Mouse (Mus musculus) midbrain, embryonic 10.5 days (tissue): ENCODE measurements around the gene Ptprd. TPM values are rescaled to one million over a fixed set of nuclear protein-coding genes. Genes with fewer than 3 reads are reported as not detected.

ENCODE experiments used
- DNase-seq: peaks from one replicate; pipeline ENCODE4 v3.0.0-alpha.2; 2017; ENCODE audit warnings: low spot score
- H3K27ac ChIP-seq: fragments of 300-500 bp; sonication (generic); replicated peaks from 2 replicates; pipeline ENCODE4 v1.5.1; 2016; ENCODE audit warnings: mild to moderate bottlenecking
- H3K27me3 ChIP-seq: fragments of 300-500 bp; sonication (generic); 2 replicates; pipeline ENCODE4 v1.6.1; 2016; ENCODE audit warnings: low read depth, mild to moderate bottlenecking; ENCODE audit not compliant: poor library complexity, severe bottlenecking
- H3K36me3 ChIP-seq: fragments of 300-500 bp; sonication (generic); 2 replicates; pipeline ENCODE4 v1.6.1; 2016; ENCODE audit warnings: mild to moderate bottlenecking, moderate library complexity
- H3K4me1 ChIP-seq: fragments of 300-500 bp; sonication (generic); 2 replicates; pipeline ENCODE4 v1.6.1; 2016
- H3K4me3 ChIP-seq: fragments of 300-500 bp; sonication (generic); 2 replicates; pipeline ENCODE4 v1.5.1; 2016; ENCODE audit warnings: mild to moderate bottlenecking, moderate library complexity
- H3K9me3 ChIP-seq: fragments of 300-500 bp; sonication (generic); replicated peaks from 2 replicates; pipeline ENCODE4 v1.6.1; 2016; ENCODE audit warnings: mild to moderate bottlenecking
- WGBS: fragments of 180-500 bp; shearing (Covaris S2); methylation state at CpG from one replicate; pipeline ENCODE4 v1.1.7; 2016; 5-methylcytosine and 5-hydroxymethylcytosine counted together
- polyA plus RNA-seq: library from polyadenylated mRNA; unstranded; fragments of >200 nt; fragmentation: Nextera tagmentation; extraction: Ambion mirVana; gene quantifications from 2 replicates; pipeline ENCODE4 v1.2.1, GENCODE M21; 2016

Ptprd gene
- polyA plus RNA-seq, 1 experiment from 2014 or later: 9.6 TPM

DNA sequence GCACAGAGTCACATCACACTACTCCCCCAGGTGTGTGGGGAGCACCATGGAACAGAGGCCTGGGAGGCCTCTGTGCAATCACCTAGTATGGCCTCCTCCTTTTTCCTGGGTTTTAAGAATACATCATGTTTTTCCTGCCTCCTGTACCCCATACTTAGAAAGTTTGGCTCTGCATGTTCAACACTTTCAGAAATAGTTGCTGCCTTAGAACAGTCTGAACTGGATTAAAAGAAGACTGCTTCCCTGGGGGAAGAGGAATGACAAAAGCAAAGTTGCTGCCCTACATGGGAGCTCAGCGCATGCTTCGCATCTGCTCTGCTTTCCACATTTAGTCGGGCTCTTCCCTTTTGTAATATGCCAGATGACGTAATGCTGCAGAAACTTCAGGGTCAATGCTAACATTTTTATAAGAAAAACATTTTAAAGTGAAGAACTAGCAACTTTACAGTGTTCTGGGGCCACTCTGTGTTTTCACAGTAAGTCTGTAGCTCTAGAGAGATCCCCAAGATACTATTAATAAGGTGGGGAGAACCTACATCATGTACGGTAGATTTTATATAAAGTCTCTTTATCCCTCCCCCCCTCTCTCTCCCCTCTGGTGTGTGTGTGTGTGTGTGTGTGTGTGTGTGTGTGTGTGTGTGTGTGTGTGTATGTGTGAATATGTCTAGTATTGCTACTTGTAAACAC, 564.2 kb downstream of the Ptprd start:
- Histone ChIP-seq H3K27ac (no peak overlapping the region), H3K27me3 (no peaks in the 10 kb centered on the region), H3K9me3 (no peaks in the 10 kb centered on the region), H3K4me3 (no peak overlapping the region), H3K36me3 (no peaks in the 10 kb centered on the region), H3K4me1 (no peaks in the 10 kb centered on the region)
- 94% methylated on average over 5 of the region's 5 CpGs for WGBS
- no peak for DNase-seq

DNA sequence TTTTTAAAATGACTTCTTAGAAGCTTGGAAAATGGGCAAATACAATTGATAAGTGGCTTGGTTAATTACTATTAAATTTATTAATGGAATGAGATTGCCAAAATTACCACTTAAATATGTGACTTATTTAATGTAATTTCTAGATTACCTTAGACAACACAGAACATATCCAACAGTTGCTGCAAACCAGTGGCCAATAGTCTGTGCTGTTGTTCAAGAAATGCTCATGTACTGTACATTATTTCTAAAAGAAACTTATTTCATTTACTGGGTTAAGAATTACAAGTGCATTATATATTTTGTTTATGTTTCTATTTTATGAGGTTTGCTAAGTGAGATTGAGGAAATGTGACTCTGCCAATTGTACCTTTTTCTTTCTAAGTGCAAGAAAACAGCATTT, 567.3 kb downstream of the Ptprd start:
- H3K27me3 ChIP-seq: no peaks in the 10 kb centered on the region
- H3K36me3 ChIP-seq: no peaks in the 10 kb centered on the region
- no peak overlapping the region for H3K27ac ChIP-seq
- no peak overlapping the region for H3K4me3 ChIP-seq
- H3K9me3 ChIP-seq: no peaks in the 10 kb centered on the region
- no peaks in the 10 kb centered on the region for H3K4me1 ChIP-seq
- no peak for DNase-seq

DNA sequence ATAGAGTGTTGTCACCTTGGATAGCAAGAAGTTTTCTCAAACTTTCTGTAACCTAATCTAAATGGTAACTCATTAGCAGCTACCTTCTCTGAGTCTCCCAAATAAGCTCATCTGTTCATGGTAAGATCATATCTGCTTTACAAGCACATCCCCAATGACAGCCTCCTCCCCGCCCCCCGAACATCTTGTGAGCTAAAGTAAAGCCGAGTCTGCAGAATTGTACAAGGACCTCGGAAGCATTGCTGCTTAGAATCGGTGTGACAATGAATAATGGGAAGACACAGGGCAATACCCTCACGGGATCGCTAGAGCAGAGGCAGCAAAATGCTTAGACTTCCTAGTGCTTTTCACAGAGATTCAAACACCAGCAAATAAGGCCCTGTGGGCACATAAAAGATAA, 571.7 kb downstream of the Ptprd start:
- H3K9me3 ChIP-seq: no peaks in the 10 kb centered on the region
- H3K36me3 ChIP-seq: no peaks in the 10 kb centered on the region
- 85% methylated on average over 7 of the region's 7 CpGs for WGBS
- H3K27me3 ChIP-seq: no peaks in the 10 kb centered on the region
- no peak for DNase-seq
- H3K4me3 ChIP-seq: no peak overlapping the region
- H3K27ac ChIP-seq: no peak overlapping the region
- H3K4me1 ChIP-seq: no peaks in the 10 kb centered on the region

DNA sequence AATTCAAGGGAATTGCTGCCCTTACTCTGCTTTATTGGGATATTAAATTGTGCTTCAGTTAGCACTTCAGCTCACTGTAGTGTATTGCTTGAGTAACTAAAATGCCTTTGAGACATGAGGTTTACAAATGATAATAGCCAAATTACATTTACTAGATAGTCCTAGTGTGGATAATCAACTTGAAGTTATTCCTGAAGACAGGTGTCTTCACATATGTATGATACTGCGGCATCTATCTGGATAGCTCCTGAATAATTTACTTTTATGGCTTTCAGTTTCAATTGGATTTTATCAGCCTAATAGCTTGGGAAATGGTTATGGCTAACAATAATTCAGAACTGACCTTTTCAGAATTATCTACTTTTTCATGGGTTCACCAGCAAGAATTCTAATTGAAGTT, 598.6 kb downstream of the Ptprd start:
- 98% methylated on average over 1 of the region's 1 CpGs for WGBS

DNA sequence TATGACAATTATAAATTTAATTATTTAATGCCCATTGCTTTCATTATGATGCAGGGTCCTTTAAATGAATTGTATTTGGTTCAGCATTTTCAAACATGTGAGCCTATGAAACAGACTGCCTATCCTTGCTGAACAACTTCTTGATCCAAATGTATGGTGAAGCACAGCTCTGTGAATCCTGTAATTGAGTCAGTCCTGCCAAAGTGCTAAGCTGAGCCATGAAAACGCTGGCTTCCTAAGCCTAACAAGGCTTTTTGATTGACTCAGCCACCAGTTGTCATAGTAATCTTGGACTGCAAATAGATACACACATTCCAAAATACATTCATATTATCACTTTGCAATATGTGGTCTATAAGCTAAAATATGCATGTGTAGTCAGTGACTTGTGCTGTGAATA, 625.1 kb downstream of the Ptprd start:
- DNase-seq: no peak
- Histone ChIP-seq H3K27me3 (no peaks in the 10 kb centered on the region), H3K4me3 (no peak overlapping the region), H3K4me1 (no peaks in the 10 kb centered on the region), H3K9me3 (no peaks in the 10 kb centered on the region), H3K27ac (no peak overlapping the region), H3K36me3 (no peaks in the 10 kb centered on the region)
- WGBS: 71% methylated on average over 1 of the region's 1 CpGs

More for the DNA sequence above, 598.6 kb downstream of the Ptprd start:
- Histone ChIP-seq H3K4me3 (no peak overlapping the region), H3K27me3 (no peaks in the 10 kb centered on the region), H3K4me1 (no peaks in the 10 kb centered on the region), H3K36me3 (no peaks in the 10 kb centered on the region), H3K9me3 (no peaks in the 10 kb centered on the region), H3K27ac (no peak overlapping the region)
- DNase-seq: no peak

DNA sequence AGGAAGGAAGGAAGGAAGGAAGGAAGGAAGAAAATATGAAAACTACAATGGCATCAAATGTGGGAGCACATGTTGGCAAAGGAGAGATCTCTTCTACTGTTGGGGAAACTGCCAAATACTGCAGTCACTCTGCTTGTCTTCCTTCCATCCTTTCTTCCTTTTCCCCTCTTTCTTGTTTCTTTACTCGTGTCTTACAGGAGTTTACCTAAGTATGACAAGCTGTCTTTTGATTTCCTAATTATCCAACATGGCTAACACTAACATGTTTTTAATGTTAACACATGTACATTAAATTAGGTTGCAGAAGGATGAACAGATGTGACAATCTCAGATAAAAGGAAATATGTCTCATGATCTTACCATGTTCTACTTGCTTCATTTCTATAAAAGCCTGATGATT, 625.5 kb downstream of the Ptprd start:
- DNase-seq: no peak
- 83% methylated on average over 1 of the region's 1 CpGs for WGBS

DNA sequence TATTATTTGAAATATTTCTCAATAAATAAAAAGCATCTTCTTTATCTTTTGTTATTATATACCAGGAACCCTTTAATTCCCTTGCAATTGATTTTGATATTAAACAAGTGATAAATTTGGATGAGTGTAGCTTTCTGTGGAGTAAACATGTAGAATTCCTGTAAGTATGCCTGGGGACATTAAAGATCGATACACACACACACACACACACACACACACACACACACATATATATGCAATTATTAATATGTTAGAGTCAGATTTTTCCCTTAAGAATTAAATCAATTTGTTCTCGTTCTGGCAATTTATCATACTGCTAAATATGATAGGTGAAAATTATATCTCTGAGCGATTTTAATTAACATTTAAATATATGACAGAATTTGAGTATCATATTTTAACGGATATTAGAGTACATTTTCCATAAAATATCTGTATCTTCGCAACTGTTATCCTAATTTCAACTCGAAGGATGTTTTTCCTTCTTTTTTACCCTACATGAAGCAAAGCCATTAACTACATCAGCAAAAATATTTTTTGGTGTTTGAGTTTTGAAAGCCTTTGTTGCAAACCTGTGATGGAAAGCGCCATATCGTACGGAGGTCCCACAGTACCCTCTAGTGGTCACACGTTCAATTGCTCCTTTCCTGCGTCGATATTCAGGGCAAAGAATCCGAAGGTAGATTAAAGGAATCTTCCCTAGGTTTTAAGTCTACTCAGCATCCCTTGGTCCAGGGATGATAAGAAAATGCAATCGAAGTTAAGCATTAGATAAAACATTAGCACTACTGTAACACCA, 653.2 kb downstream of the Ptprd start:
- Histone ChIP-seq H3K9me3 (no peaks in the 10 kb centered on the region), H3K4me3 (no peak overlapping the region), H3K27ac (no peak overlapping the region), H3K27me3 (no peaks in the 10 kb centered on the region), H3K4me1 (no peaks in the 10 kb centered on the region), H3K36me3 (no peaks in the 10 kb centered on the region)
- peak; percentile 34 for DNase-seq
- 23% methylated on average over 14 of the region's 14 CpGs for WGBS

More for the DNA sequence above, 625.5 kb downstream of the Ptprd start:
- H3K27ac ChIP-seq: no peak overlapping the region
- no peaks in the 10 kb centered on the region for H3K36me3 ChIP-seq
- no peaks in the 10 kb centered on the region for H3K4me1 ChIP-seq
- H3K9me3 ChIP-seq: no peaks in the 10 kb centered on the region
- H3K27me3 ChIP-seq: no peaks in the 10 kb centered on the region
- H3K4me3 ChIP-seq: no peak overlapping the region

DNA sequence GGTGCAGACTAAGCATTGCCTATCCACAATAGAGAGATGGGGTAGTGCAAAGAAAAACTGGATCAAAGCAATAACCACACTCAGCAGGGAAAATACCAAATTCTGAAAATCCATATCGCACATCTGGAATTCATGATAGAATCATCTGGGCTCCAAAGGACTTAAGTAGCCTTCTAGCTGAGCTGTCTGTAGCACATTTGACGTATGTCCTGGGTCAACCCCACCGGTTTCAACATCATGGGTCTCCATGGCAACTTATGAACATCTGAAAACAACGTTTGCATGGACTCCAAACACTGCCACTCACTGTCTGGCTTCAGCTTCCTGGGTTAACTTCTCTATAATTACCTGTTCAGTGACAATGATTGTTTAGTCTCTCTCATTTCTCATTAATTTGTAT, 655.9 kb downstream of the Ptprd start:
- WGBS: 71% methylated on average over 4 of the region's 4 CpGs
- no peaks in the 10 kb centered on the region for H3K27me3 ChIP-seq
- no peak overlapping the region for H3K4me3 ChIP-seq
- H3K4me1 ChIP-seq: no peaks in the 10 kb centered on the region
- no peaks in the 10 kb centered on the region for H3K9me3 ChIP-seq
- DNase-seq: no peak
- no peaks in the 10 kb centered on the region for H3K36me3 ChIP-seq
- H3K27ac ChIP-seq: no peak overlapping the region

DNA sequence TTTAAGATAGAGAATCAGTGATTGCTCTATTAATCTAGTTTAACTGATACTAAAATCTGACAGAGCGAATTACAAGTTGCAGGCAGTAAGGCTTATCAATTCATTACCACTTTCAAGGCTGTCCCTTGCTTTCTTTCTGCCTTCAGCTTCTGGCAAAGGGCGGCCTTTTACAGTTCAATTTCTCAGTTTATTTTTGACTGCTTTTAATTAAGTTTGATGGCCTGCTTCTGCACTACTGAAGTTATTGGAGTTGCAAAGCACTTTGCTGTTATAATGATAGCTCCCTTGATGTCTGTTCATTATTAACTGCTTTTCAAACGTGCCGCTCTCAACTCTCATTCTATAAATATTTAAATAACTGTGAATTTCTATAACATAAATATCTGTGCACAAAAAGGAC, 673.9 kb downstream of the Ptprd start:
- DNase-seq: no peak
- no peak overlapping the region for H3K4me3 ChIP-seq
- 89% methylated on average over 4 of the region's 4 CpGs for WGBS

DNA sequence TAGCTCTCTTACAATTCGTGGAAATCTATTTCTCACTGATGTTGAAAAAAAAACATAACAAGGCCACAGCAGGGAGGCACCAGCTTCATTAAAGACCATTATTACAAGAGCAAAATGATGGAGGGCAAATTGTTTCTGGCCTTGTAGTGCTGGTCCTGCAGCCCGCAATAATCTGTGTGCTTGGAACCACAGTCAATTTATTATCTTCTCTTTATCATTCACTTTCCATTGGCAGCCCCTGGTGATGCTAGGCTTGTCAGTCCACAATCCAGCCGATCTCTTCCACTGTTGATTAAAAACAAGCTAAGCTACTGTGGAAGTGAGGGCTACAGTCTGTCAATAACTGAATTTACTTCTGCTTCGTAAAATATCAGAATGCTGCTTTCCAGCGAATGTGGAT, 674.4 kb downstream of the Ptprd start:
- Histone ChIP-seq H3K4me3 (no peak overlapping the region), H3K9me3 (no peaks in the 10 kb centered on the region), H3K4me1 (0 out of 2 replicates have a peak, but pooled peaks cover 2% of the 10 kb centered on the region), H3K36me3 (no peaks in the 10 kb centered on the region), H3K27ac (no peak overlapping the region), H3K27me3 (no peaks in the 10 kb centered on the region)
- no peak for DNase-seq
- WGBS: 73% methylated on average over 5 of the region's 5 CpGs

More for the DNA sequence above, 673.9 kb downstream of the Ptprd start:
- H3K36me3 ChIP-seq: no peaks in the 10 kb centered on the region
- H3K4me1 ChIP-seq: 0 out of 2 replicates have a peak, but pooled peaks cover 2% of the 10 kb centered on the region
- no peaks in the 10 kb centered on the region for H3K27me3 ChIP-seq
- H3K27ac ChIP-seq: no peak overlapping the region
- no peaks in the 10 kb centered on the region for H3K9me3 ChIP-seq

DNA sequence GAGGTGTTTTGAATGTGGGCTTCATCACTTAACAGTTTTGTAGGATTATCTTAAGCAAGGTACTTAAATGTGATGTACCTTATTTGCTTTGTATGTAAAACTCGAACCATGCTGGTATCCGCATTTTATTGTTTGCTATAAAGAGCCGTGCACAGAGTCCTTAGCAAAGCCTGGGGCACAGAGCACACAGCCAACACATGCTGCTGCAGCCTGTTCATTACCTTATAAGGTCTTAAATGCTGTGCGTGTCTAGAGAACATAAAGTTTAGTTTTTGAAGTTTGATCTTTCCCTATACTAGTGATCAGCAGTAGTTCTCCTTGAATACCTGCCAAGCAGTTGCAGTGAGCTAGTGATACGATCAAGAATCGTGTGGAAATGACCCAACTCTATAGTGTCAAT, 676.2 kb downstream of the Ptprd start:
- DNase-seq: no peak
- no peaks in the 10 kb centered on the region for H3K36me3 ChIP-seq
- WGBS: 93% methylated on average over 6 of the region's 6 CpGs

DNA sequence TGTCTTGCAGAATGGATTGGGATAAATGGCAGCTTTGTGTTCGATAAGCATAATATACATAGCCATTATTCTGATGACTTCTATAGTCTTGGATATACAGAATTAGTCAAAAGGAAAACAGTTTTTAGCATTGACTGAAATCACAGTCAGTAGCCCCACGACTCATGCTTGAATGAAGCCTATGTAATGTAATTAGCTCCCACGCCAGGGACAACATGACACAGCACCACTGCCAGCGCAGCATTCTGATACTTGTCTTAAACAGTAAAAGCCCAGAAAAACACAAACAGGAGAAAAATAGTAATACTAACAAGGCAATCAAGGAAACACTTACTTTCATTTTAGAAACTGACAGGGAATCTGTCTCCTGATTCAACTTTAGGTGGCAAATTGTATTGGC, 677.2 kb downstream of the Ptprd start:
- Histone ChIP-seq H3K27me3 (no peaks in the 10 kb centered on the region), H3K36me3 (no peaks in the 10 kb centered on the region), H3K4me1 (0 out of 2 replicates have a peak, but pooled peaks cover 2% of the 10 kb centered on the region), H3K4me3 (no peak overlapping the region), H3K9me3 (no peaks in the 10 kb centered on the region), H3K27ac (no peak overlapping the region)
- 74% methylated on average over 4 of the region's 4 CpGs for WGBS
- no peak for DNase-seq

More for the DNA sequence above, 676.2 kb downstream of the Ptprd start:
- Histone ChIP-seq H3K27me3 (no peaks in the 10 kb centered on the region), H3K4me3 (no peak overlapping the region), H3K27ac (no peak overlapping the region), H3K4me1 (0 out of 2 replicates have a peak, but pooled peaks cover 2% of the 10 kb centered on the region), H3K9me3 (no peaks in the 10 kb centered on the region)

DNA sequence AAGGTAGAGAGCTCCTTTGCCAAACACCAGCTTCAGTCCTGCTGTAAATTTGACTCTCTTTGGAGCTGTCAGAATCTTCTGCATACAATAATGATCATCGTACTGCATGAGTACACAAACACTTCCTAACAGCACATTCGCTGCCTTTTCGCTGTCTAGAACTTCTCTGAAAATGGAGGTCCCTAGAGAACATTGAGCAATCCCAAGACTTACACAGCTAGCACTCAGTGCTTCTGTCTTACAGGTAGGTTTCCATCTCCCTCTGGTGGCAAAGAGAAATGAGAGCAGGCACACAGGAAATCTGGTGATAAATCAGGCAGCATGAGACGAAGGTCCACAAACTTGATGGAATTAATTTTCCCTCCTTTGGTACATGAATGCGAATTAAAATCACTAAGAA, 692.6 kb downstream of the Ptprd start:
- H3K9me3 ChIP-seq: no peaks in the 10 kb centered on the region
- no peaks in the 10 kb centered on the region for H3K36me3 ChIP-seq
- no peak overlapping the region for H3K4me3 ChIP-seq
- WGBS: 56% methylated on average over 5 of the region's 5 CpGs
- no peaks in the 10 kb centered on the region for H3K4me1 ChIP-seq
- peak; percentile 17 for DNase-seq
- H3K27me3 ChIP-seq: no peaks in the 10 kb centered on the region
- H3K27ac ChIP-seq: no peak overlapping the region
